Mouse (Mus musculus) stomach, embryonic 16.5 days (tissue): ENCODE measurements around the gene Plcd1. TPM values are rescaled to one million over a fixed set of nuclear protein-coding genes. Genes with fewer than 3 reads are reported as not detected.

Experiments
- ATAC-seq: fragments of 200-750 bp; cut with Nextera tagmentation; 2 replicates; pipeline ENCODE4 v1.8.0; 2017; ENCODE audit warnings: moderate number of reproducible peaks, moderate TSS enrichment; ENCODE audit not compliant: insufficient read depth, low FRiP score
- H3K27ac ChIP-seq: fragments of 300-500 bp; sonication (generic); 2 replicates; pipeline ENCODE4 v1.5.1; 2014; ENCODE audit warnings: low read length
- H3K27me3 ChIP-seq: fragments of 300-500 bp; sonication (generic); 2 replicates; pipeline ENCODE4 v1.6.1; 2014; ENCODE audit warnings: low read length, control low read depth, mixed read lengths; ENCODE audit not compliant: control insufficient read depth, insufficient read depth
- H3K36me3 ChIP-seq: fragments of 300-500 bp; sonication (generic); 2 replicates; pipeline ENCODE4 v1.6.1; 2014; ENCODE audit warnings: low read length; ENCODE audit not compliant: control insufficient read depth, insufficient read depth
- H3K4me1 ChIP-seq: fragments of 300-500 bp; sonication (generic); 2 replicates; pipeline ENCODE4 v1.6.1; 2014; ENCODE audit warnings: low read length, control low read depth, mixed read lengths; ENCODE audit not compliant: control insufficient read depth, insufficient read depth
- H3K4me2 ChIP-seq: fragments of 300-500 bp; sonication (generic); 2 replicates; pipeline ENCODE4 v1.6.1; 2014; ENCODE audit warnings: low read depth, low read length, mixed read lengths
- H3K4me3 ChIP-seq: fragments of 300-500 bp; sonication (generic); replicated peaks from 2 replicates; pipeline ENCODE4 v1.5.1; 2014; ENCODE audit warnings: mild to moderate bottlenecking, low read length
- H3K9ac ChIP-seq: fragments of 300-500 bp; sonication (generic); 2 replicates; pipeline ENCODE4 v1.6.1; 2014; ENCODE audit warnings: low read length
- H3K9me3 ChIP-seq: fragments of 300-500 bp; sonication (generic); replicated peaks from 2 replicates; pipeline ENCODE4 v1.6.1; 2016; ENCODE audit warnings: low read length, control low read depth; ENCODE audit not compliant: control insufficient read depth
- WGBS: fragments of 180-500 bp; shearing (Covaris S2); extraction: QIAGEN DNeasy Blood & Tissue Kit; methylation state at CpG from one replicate; pipeline ENCODE4 v1.1.7; 2014; 5-methylcytosine and 5-hydroxymethylcytosine counted together
- polyA plus RNA-seq: library from polyadenylated mRNA; unstranded; fragments of >200 nt; fragmentation: Nextera tagmentation; extraction: Ambion mirVana; gene quantifications from 2 replicates; pipeline ENCODE4 v1.2.1, GENCODE M21; 2015

The Plcd1 gene
- polyA plus RNA-seq, 1 experiment from 2014 or later = 75.9 TPM

- no peak for ATAC-seq
- H3K27ac ChIP-seq = peak overlapping the region; percentile 66
- 73% methylated on average over 7 of the region's 7 CpGs for WGBS
These were observed 10.5 kb downstream of the Plcd1 start for GRCm38 (mm10) chr9:119082656-119083430.

DNA sequence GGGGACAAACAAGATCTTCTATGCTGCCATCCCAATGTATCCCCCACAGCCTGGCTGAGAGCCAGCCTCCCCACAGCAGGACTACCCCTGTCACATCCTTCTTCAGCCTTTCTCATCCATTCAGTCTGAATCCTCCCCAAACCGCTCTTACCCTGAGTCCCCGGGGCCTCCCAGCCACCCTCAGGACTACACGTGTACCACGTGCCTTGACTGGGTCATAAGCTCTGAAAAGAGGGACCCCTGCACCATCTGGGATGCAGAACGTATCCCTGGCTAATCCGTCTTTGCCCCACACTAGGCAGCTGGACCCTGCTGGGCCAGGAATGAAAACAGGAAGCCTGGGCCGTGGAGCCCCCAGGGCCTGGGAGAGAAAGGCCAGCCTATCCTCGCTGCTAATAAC lies 11.3 kb downstream of the Plcd1 start:
- no peak overlapping the region for H3K4me2 ChIP-seq
- no peak overlapping the region for H3K4me3 ChIP-seq
- peak overlapping the region; percentile 66 for H3K27ac ChIP-seq
- peaks cover 32% of the 10 kb centered on the region for H3K4me1 ChIP-seq
- H3K9ac ChIP-seq = peak overlapping the region; percentile 4; the same call in 1 of the 2 replicates
- H3K9me3 ChIP-seq = no peaks in the 10 kb centered on the region
- H3K27me3 ChIP-seq = no peaks in the 10 kb centered on the region
- H3K36me3 ChIP-seq = peaks cover 8% of the 10 kb centered on the region; the same call in 1 of the 2 replicates
- ATAC-seq = peak; percentile 9; the same call in 1 of the 2 replicates
- 32% methylated on average over 8 of the region's 8 CpGs for WGBS

More at GRCm38 (mm10) chr9:119082656-119083430, 10.5 kb downstream of the Plcd1 start:
- Histone ChIP-seq H3K4me2 (no peak overlapping the region), H3K4me1 (peaks cover 39% of the 10 kb centered on the region), H3K36me3 (peaks cover 6% of the 10 kb centered on the region; the same call in 1 of the 2 replicates), H3K9me3 (no peaks in the 10 kb centered on the region), H3K9ac (peak overlapping the region; percentile 4; the same call in 1 of the 2 replicates), H3K27me3 (no peaks in the 10 kb centered on the region), H3K4me3 (no peak overlapping the region)

- ATAC-seq = no peak
- Histone ChIP-seq H3K9ac (no peak overlapping the region), H3K4me2 (no peak overlapping the region), H3K27me3 (no peaks in the 10 kb centered on the region), H3K4me1 (peaks cover 21% of the 10 kb centered on the region), H3K36me3 (peaks cover 11% of the 10 kb centered on the region), H3K4me3 (no peak overlapping the region), H3K9me3 (no peaks in the 10 kb centered on the region), H3K27ac (no peak overlapping the region)
- WGBS = 59% methylated on average over 5 of the region's 5 CpGs
These were observed 13.1 kb downstream of the Plcd1 start for GRCm38 (mm10) chr9:119080040-119080675.

GRCm38 (mm10) chr9:119075685-119076084 lies 17.6 kb downstream of the Plcd1 start:
- Histone ChIP-seq H3K4me3 (no peak overlapping the region), H3K27me3 (no peaks in the 10 kb centered on the region), H3K27ac (no peak overlapping the region), H3K4me2 (no peak overlapping the region), H3K4me1 (peaks cover 8% of the 10 kb centered on the region; the same call in 1 of the 2 replicates), H3K36me3 (peaks cover 18% of the 10 kb centered on the region), H3K9me3 (no peaks in the 10 kb centered on the region), H3K9ac (no peak overlapping the region)
- ATAC-seq = peak; percentile 30; the same call in 1 of the 2 replicates
- 70% methylated on average over 16 of the region's 16 CpGs for WGBS

DNA sequence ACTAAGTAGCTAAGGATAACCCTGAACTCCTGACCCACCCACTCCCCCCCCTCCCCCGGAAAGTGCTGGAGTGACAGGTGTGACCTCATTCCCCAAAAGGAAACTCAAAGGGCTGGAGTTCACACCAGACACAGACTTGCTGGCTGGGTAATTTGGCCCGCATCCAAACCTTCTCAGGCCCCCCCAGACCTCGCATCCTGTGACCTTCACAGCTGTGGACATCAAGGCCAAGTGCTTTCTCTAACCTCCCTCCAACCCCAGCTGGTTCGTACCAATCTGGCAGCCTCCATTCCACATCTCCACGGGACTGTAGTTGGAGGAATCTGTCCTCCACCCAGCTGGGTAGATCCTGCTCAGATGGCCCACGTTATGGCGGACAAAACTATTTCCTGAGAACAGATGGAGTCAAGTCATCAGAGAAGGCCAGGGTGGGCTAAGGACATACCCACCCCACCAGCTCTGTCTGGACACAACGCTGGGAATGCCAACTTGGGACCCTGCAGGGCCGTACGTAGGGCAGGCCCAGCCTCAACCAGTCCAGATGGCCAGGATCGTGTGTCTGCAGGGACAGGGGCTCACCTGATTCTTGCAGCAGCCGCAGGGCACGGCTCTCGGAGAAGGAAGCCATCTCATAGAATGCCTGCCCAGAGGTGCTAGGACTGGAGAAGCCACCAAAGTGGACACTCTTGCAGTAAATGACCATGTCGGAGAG lies 20.0 kb downstream of the Plcd1 start:
- H3K9me3 ChIP-seq = no peaks in the 10 kb centered on the region
- WGBS = 69% methylated on average over 15 of the region's 15 CpGs
- H3K27me3 ChIP-seq = no peaks in the 10 kb centered on the region
- no peak overlapping the region for H3K4me2 ChIP-seq
- peaks cover 5% of the 10 kb centered on the region; the same call in 1 of the 2 replicates for H3K4me1 ChIP-seq
- H3K4me3 ChIP-seq = no peak overlapping the region
- H3K27ac ChIP-seq = no peak overlapping the region; the same call in 1 of the 2 replicates
- no peak overlapping the region for H3K9ac ChIP-seq
- H3K36me3 ChIP-seq = peaks cover 13% of the 10 kb centered on the region
- no peak for ATAC-seq

DNA sequence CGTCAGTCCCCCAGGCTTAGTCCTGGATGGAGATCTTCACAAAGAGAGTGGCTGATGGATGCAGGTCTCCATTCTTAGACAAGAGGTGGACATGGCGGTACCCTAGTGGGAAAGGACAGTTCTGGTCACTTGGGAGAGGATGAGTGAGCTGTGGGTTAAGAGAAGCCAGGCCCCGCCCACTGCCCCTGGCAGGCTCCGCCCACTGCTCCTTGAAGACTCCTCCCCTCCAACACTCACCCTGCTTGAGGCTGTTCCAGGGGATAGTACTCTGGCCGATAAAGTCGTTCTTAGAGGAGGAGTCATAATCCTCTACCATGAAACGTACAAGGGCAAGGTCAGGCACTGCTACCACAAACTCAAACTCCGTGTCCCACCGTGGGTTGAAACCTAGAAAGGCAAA lies 21.5 kb downstream of the Plcd1 start:
- Histone ChIP-seq H3K27me3 (no peaks in the 10 kb centered on the region), H3K36me3 (peaks cover 10% of the 10 kb centered on the region), H3K4me1 (peaks cover 5% of the 10 kb centered on the region), H3K9me3 (no peaks in the 10 kb centered on the region), H3K27ac (no peak overlapping the region), H3K9ac (no peak overlapping the region), H3K4me2 (no peak overlapping the region), H3K4me3 (no peak overlapping the region)
- WGBS = 74% methylated on average over 9 of the region's 9 CpGs
- no peak for ATAC-seq

GRCm38 (mm10) chr9:119070173-119070825 lies 23.0 kb downstream of the Plcd1 start:
- H3K27me3 ChIP-seq = no peaks in the 10 kb centered on the region
- H3K9me3 ChIP-seq = no peaks in the 10 kb centered on the region
- H3K4me2 ChIP-seq = no peak overlapping the region
- no peak overlapping the region for H3K27ac ChIP-seq
- WGBS = 78% methylated on average over 13 of the region's 13 CpGs
- H3K4me1 ChIP-seq = peaks cover 5% of the 10 kb centered on the region
- ATAC-seq = no peak
- no peak overlapping the region for H3K9ac ChIP-seq
- H3K36me3 ChIP-seq = peaks cover 9% of the 10 kb centered on the region
- H3K4me3 ChIP-seq = no peak overlapping the region

DNA sequence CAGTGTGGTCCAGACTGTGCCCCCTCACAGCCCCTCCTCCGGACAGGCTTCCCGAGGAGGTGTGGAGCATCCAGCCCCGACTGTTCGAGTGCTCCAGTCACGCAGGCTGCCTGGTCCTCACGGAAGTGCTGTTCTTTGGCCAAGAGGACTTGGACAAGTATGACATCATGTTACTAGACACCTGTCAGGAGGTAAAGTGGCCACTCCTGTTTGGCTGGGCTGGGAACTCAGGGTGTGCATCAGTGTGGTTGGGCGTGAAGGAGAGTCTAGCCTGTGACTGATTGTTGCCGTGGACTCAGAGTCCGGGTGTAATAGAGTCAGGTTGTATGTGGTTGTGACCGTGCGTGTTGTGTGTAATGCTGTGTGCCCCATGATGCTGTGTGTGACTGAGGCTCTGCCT lies 25.0 kb downstream of the Plcd1 start:
- H3K4me1 ChIP-seq = peaks cover under 1% of the 10 kb centered on the region
- WGBS = 78% methylated on average over 11 of the region's 11 CpGs
- no peaks in the 10 kb centered on the region for H3K9me3 ChIP-seq
- peaks cover 4% of the 10 kb centered on the region; the same call in 1 of the 2 replicates for H3K36me3 ChIP-seq
- H3K4me2 ChIP-seq = no peak overlapping the region
- ATAC-seq = peak; percentile 19; the same call in 1 of the 2 replicates
- no peak overlapping the region for H3K4me3 ChIP-seq
- H3K9ac ChIP-seq = no peak overlapping the region
- H3K27ac ChIP-seq = no peak overlapping the region
- no peaks in the 10 kb centered on the region for H3K27me3 ChIP-seq
